Mouse (Mus musculus) C2C12 (cell line): Measurements from ENCODE around the gene Pinlyp. TPM values are rescaled to one million over a fixed set of nuclear protein-coding genes. Genes with fewer than 3 reads are reported as not detected.
A peak's percentile ranks its signal among the peaks of the same experiment; 100 is the strongest.

Experiments
- H3K27me3 ChIP-seq: one replicate; pipeline ENCODE4 v1.6.1; 2011; ENCODE audit not compliant: control insufficient read depth, insufficient read depth, insufficient read length
- H3K36me3 ChIP-seq: one replicate; pipeline ENCODE4 v1.6.1; 2011; ENCODE audit not compliant: control insufficient read depth, insufficient read depth
- H3K4me3 ChIP-seq: one replicate; pipeline ENCODE4 v1.5.1; 2011; ENCODE audit warnings: mild to moderate bottlenecking, control low read depth; ENCODE audit not compliant: poor library complexity, insufficient read depth, severe bottlenecking
- H3K79me2 ChIP-seq: one replicate; pipeline ENCODE4 v1.6.1; 2011; ENCODE audit not compliant: control insufficient read depth, insufficient read depth
- H3K79me3 ChIP-seq: one replicate; pipeline ENCODE4 v1.6.1; 2011; ENCODE audit warnings: low read depth, control low read depth
- H3ac ChIP-seq: one replicate; pipeline ENCODE3; 2011; ENCODE audit warnings: low read depth; ENCODE audit not compliant: control insufficient read depth, insufficient read length
- CEBPB ChIP-seq: IDR thresholded peaks from one replicate; pipeline ENCODE4 v1.6.1; 2011; ENCODE audit warnings: low read depth, mild to moderate bottlenecking, control low read depth, moderate library complexity
- CTCF ChIP-seq: IDR thresholded peaks from one replicate; pipeline ENCODE4 v1.5.1; 2011; ENCODE audit not compliant: control insufficient read depth, insufficient read depth, insufficient read length
- FOSL1 ChIP-seq: IDR thresholded peaks from one replicate; pipeline ENCODE4 v1.8.0; 2011; ENCODE audit warnings: mild to moderate bottlenecking, low read length; ENCODE audit not compliant: poor library complexity, insufficient read depth, severe bottlenecking
- MAX ChIP-seq: IDR thresholded peaks from one replicate; pipeline ENCODE4 v1.6.1; 2011; ENCODE audit warnings: mild to moderate bottlenecking, control low read depth
- MYOD1 ChIP-seq: IDR thresholded peaks from one replicate; pipeline ENCODE4 v1.6.1; 2011; ENCODE audit warnings: low read depth; ENCODE audit not compliant: control insufficient read depth, insufficient read length
- MYOG ChIP-seq: IDR thresholded peaks from one replicate; pipeline ENCODE4 v1.6.1; 2011; ENCODE audit not compliant: control insufficient read depth, insufficient read length; ENCODE audit errors: extremely low read depth
- USF1 ChIP-seq: IDR thresholded peaks from one replicate; pipeline ENCODE4 v1.6.1; 2011; ENCODE audit warnings: low read depth, mild to moderate bottlenecking, control low read depth, moderate library complexity
- polyA plus RNA-seq: library from polyadenylated mRNA; unstranded; fragments of >200 nt; fragmentation: generic; extraction: Trizol; gene quantifications from one replicate; pipeline ENCODE4 v1.2.1, GENCODE M21; 2012; ENCODE audit warnings: missing spikeins

Gene Pinlyp
- polyA plus RNA-seq, 1 experiment = 0.23 TPM

GRCm38 (mm10) chr7:24506065-24506459 is 39.9 kb downstream of the Pinlyp start:
- Histone ChIP-seq H3K79me3 (peaks cover 20% of the 10 kb centered on the region), H3K36me3 (peaks cover 4% of the 10 kb centered on the region), H3K79me2 (peaks cover 18% of the 10 kb centered on the region), H3ac (no peak overlapping the region), H3K27me3 (no peaks in the 10 kb centered on the region), H3K4me3 (peak overlapping the region; percentile 64)
- no peak for TF ChIP-seq USF1
- no peak for TF ChIP-seq CTCF
- TF ChIP-seq MYOD1 = no peak
- TF ChIP-seq MAX = no peak
- TF ChIP-seq CEBPB = no peak
- no peak for TF ChIP-seq FOSL1
- TF ChIP-seq MYOG = no peak

- H3ac ChIP-seq = no peak overlapping the region
- peaks cover 20% of the 10 kb centered on the region for H3K79me3 ChIP-seq
- no peak overlapping the region for H3K4me3 ChIP-seq
- peaks cover 1% of the 10 kb centered on the region for H3K36me3 ChIP-seq
- H3K27me3 ChIP-seq = no peaks in the 10 kb centered on the region
- peaks cover 17% of the 10 kb centered on the region for H3K79me2 ChIP-seq
- TF ChIP-seq FOSL1 (no peak), USF1 (no peak)
Measured at GRCm38 (mm10) chr7:24505447-24506064, 40.4 kb downstream of the Pinlyp start.

DNA sequence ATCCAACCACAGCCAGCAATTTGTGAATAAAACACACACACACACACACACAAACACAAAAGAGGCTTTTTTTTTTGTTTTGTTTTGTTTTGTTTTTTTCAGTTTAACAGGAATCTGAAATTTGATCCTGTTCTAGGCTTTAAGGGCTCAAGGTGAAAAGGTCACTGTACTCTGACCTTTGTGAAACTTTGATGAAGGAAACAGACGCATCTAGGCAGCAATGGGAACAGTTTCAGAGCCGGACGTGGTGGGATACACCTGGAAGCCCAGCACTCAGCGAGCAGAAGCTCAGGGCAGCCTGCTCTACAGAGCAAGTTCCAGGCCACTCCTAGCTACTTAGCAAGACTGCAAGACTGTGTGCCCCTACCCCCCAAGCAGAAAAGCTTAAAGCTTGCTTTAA is 41.0 kb downstream of the Pinlyp start:
- Histone ChIP-seq H3K79me2 (peaks cover 17% of the 10 kb centered on the region), H3K36me3 (no peaks in the 10 kb centered on the region), H3ac (no peak overlapping the region), H3K79me3 (peaks cover 15% of the 10 kb centered on the region), H3K27me3 (no peaks in the 10 kb centered on the region), H3K4me3 (no peak overlapping the region)
- no peak for TF ChIP-seq FOSL1
- no peak for TF ChIP-seq MAX
- no peak for TF ChIP-seq CEBPB
- no peak for TF ChIP-seq MYOD1
- TF ChIP-seq CTCF = no peak
- no peak for TF ChIP-seq MYOG
- no peak for TF ChIP-seq USF1

- Histone ChIP-seq H3K27me3 (no peaks in the 10 kb centered on the region), H3K79me2 (peaks cover 15% of the 10 kb centered on the region), H3K36me3 (no peaks in the 10 kb centered on the region), H3K79me3 (peaks cover 12% of the 10 kb centered on the region), H3ac (no peak overlapping the region), H3K4me3 (no peak overlapping the region)
- TF ChIP-seq MYOG (no peak), MYOD1 (no peak), FOSL1 (no peak), CTCF (no peak), MAX (no peak), USF1 (no peak), CEBPB (no peak)
Measured at GRCm38 (mm10) chr7:24504004-24504403, 41.9 kb downstream of the Pinlyp start.

DNA sequence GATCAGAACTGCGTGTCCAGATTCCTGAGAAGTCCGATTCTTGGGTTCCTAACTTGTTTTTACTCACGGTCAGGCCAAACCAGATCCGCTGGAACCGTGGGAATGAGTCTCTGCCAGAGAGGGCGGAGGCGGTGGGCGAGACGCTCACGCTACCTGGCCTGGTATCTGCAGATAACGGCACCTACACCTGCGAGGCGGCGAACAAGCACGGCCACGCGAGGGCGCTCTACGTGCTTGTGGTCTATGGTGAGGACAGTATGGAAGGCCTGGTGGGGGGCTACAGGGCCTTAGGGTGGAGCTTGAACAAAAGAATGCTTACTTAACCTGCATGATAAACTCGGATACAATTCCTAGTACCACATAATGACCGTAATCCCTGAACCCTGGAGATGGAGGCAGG is 44.4 kb downstream of the Pinlyp start:
- no peaks in the 10 kb centered on the region for H3K79me3 ChIP-seq
- H3K4me3 ChIP-seq = no peak overlapping the region
- H3K36me3 ChIP-seq = no peaks in the 10 kb centered on the region
- H3ac ChIP-seq = no peak overlapping the region
- no peak for TF ChIP-seq CEBPB
- TF ChIP-seq MAX = no peak
- TF ChIP-seq FOSL1 = no peak
- no peak for TF ChIP-seq USF1
- TF ChIP-seq MYOG = no peak
- no peak for TF ChIP-seq CTCF
- no peak for TF ChIP-seq MYOD1
- H3K79me2 ChIP-seq = no peaks in the 10 kb centered on the region
- no peaks in the 10 kb centered on the region for H3K27me3 ChIP-seq

GRCm38 (mm10) chr7:24500929-24501328 is 45.0 kb downstream of the Pinlyp start:
- H3K79me2 ChIP-seq = no peaks in the 10 kb centered on the region
- no peaks in the 10 kb centered on the region for H3K79me3 ChIP-seq
- no peak overlapping the region for H3K4me3 ChIP-seq
- no peaks in the 10 kb centered on the region for H3K27me3 ChIP-seq
- H3K36me3 ChIP-seq = no peaks in the 10 kb centered on the region
- TF ChIP-seq MYOD1 = no peak
- no peak for TF ChIP-seq MAX
- TF ChIP-seq FOSL1 = no peak
- TF ChIP-seq MYOG = no peak
- TF ChIP-seq CTCF = no peak
- no peak for TF ChIP-seq USF1
- no peak overlapping the region for H3ac ChIP-seq
